Mouse (Mus musculus) spleen, adult 2 months (tissue): ENCODE data around the gene Kcnk7.

ENCODE experiments used
- CTCF ChIP-seq: fragments of 200-500 bp; IDR thresholded peaks from 2 replicates; pipeline ENCODE4 v1.5.1; 2011; ENCODE audit warnings: mild to moderate bottlenecking, inconsistent platforms; ENCODE audit not compliant: insufficient read depth, insufficient read length, insufficient replicate concordance; ENCODE audit errors: extremely low read depth
- POLR2A ChIP-seq: fragments of 200-500 bp; IDR thresholded peaks from 2 replicates; pipeline ENCODE4 v1.6.1; 2011; ENCODE audit warnings: low read depth, low read length, inconsistent platforms

GRCm38 (mm10) chr19:5685861-5686260, 18.3 kb upstream of the Kcnk7 start:
- TF ChIP-seq CTCF (no peak), POLR2A (no peak)
